Mouse (Mus musculus) urinary bladder, postnatal 36 days (tissue): ENCODE results near the gene Acsl3.

Source experiments
- DNase-seq, 2 experiments: peaks; one replicate each; pipeline ENCODE4 v3.0.0; 2022; ENCODE audit warnings: low spot score in 2 of 2, mixed read lengths in 1 of 2

Acsl3 gene

GRCm38 (mm10) chr1:78657671-78658440, at the start of gene Acsl3, which contains the start of gene Utp14b:
Acsl3 (plus strand) TSS chr1:78657825.
Utp14b (plus strand) TSS chr1:78658038.
- DNase-seq: peak; percentile 94 to 98

- peak in 1 of 2 experiments; percentile 3 for DNase-seq
These were observed 48.3 kb upstream of the Acsl3 start for GRCm38 (mm10) chr1:78609134-78609907.

GRCm38 (mm10) chr1:78611039-78611438, 46.6 kb upstream of the Acsl3 start:
- DNase-seq: no peak

- no peak for DNase-seq
These were observed 44.7 kb upstream of the Acsl3 start for GRCm38 (mm10) chr1:78612959-78613358.

GRCm38 (mm10) chr1:78624352-78624751, 33.3 kb upstream of the Acsl3 start:
- no peak for DNase-seq

GRCm38 (mm10) chr1:78634486-78634885, 23.1 kb upstream of the Acsl3 start:
- DNase-seq: no peak

- DNase-seq: no peak
These were observed 16.8 kb upstream of the Acsl3 start for GRCm38 (mm10) chr1:78640871-78641270.

GRCm38 (mm10) chr1:78641791-78642190, 15.8 kb upstream of the Acsl3 start:
- no peak for DNase-seq

GRCm38 (mm10) chr1:78642197-78642596, 15.4 kb upstream of the Acsl3 start:
- no peak for DNase-seq

- DNase-seq: peak; percentile 33 to 35
These were observed 10.2 kb upstream of the Acsl3 start for GRCm38 (mm10) chr1:78647317-78647885.

- DNase-seq: no peak
These were observed 8.2 kb upstream of the Acsl3 start for GRCm38 (mm10) chr1:78649269-78650061.

- DNase-seq: peak; percentile 26 to 31
These were observed 1.2 kb upstream of the Acsl3 start for GRCm38 (mm10) chr1:78656472-78656871.

- no peak for DNase-seq
These were observed 500 bp upstream of the Acsl3 start for GRCm38 (mm10) chr1:78657021-78657629.

- no peak for DNase-seq
These were observed 1.0 kb downstream of the Acsl3 start for GRCm38 (mm10) chr1:78658441-78659269.

- DNase-seq: no peak
These were observed 1.7 kb downstream of the Acsl3 start for GRCm38 (mm10) chr1:78659270-78659823.

GRCm38 (mm10) chr1:78664326-78664725, 6.7 kb downstream of the Acsl3 start:
- no peak for DNase-seq

GRCm38 (mm10) chr1:78665954-78666499, 8.4 kb downstream of the Acsl3 start:
- DNase-seq: no peak

- DNase-seq: no peak
These were observed 9.0 kb downstream of the Acsl3 start for GRCm38 (mm10) chr1:78666585-78666984.

GRCm38 (mm10) chr1:78682291-78682690, 24.7 kb downstream of the Acsl3 start:
- DNase-seq: no peak

GRCm38 (mm10) chr1:78684128-78684527, 26.5 kb downstream of the Acsl3 start:
- DNase-seq: no peak
